Mouse (Mus musculus) intestine, embryonic 14.5 days (tissue): ENCODE measurements around the gene Bnc2. TPM values are rescaled to one million over a fixed set of nuclear protein-coding genes. Genes with fewer than 3 reads are reported as not detected.

ENCODE experiments used
- ATAC-seq: fragments of 200-750 bp; cut with Nextera tagmentation; replicated peaks from 2 replicates; pipeline ENCODE4 v1.8.0; 2017; ENCODE audit warnings: low read depth, moderate number of reproducible peaks, moderate TSS enrichment, moderate library complexity; ENCODE audit not compliant: low FRiP score, low TSS enrichment
- DNase-seq: peaks from one replicate; pipeline ENCODE4 v3.0.0-alpha.2; 2018; ENCODE audit warnings: low spot score
- H3K27ac ChIP-seq: fragments of 300-500 bp; sonication (generic); 2 replicates; pipeline ENCODE4 v1.5.1; 2014; ENCODE audit warnings: low read depth, mild to moderate bottlenecking, control low read depth
- H3K27me3 ChIP-seq: fragments of 300-500 bp; sonication (generic); replicated peaks from 2 replicates; pipeline ENCODE4 v1.6.1; 2014; ENCODE audit warnings: low read length, control low read depth; ENCODE audit not compliant: control insufficient read depth, insufficient read depth
- H3K36me3 ChIP-seq: fragments of 300-500 bp; sonication (generic); 2 replicates; pipeline ENCODE4 v1.6.1; 2014; ENCODE audit warnings: low read length, control low read depth; ENCODE audit not compliant: control insufficient read depth, insufficient read depth
- H3K4me1 ChIP-seq: fragments of 300-500 bp; sonication (generic); replicated peaks from 2 replicates; pipeline ENCODE4 v1.6.1; 2014; ENCODE audit warnings: low read length, control low read depth, mixed read lengths; ENCODE audit not compliant: control insufficient read depth, insufficient read depth
- H3K4me2 ChIP-seq: fragments of 300-500 bp; sonication (generic); 2 replicates; pipeline ENCODE4 v1.6.1; 2014; ENCODE audit warnings: low read length
- H3K4me3 ChIP-seq: fragments of 300-500 bp; sonication (generic); 2 replicates; pipeline ENCODE4 v1.5.1; 2014; ENCODE audit warnings: low read depth, low read length, control low read depth, mixed read lengths
- H3K9ac ChIP-seq: fragments of 300-500 bp; sonication (generic); 2 replicates; pipeline ENCODE4 v1.6.1; 2014; ENCODE audit warnings: mild to moderate bottlenecking, low read length
- H3K9me3 ChIP-seq: fragments of 300-500 bp; sonication (generic); 2 replicates; pipeline ENCODE4 v1.6.1; 2016; ENCODE audit warnings: low read length, control low read depth; ENCODE audit not compliant: control insufficient read depth
- WGBS: fragments of 180-500 bp; shearing (Covaris S2); extraction: QIAGEN DNeasy Blood & Tissue Kit; methylation state at CpG from one replicate; pipeline ENCODE4 v1.1.7; 2014; 5-methylcytosine and 5-hydroxymethylcytosine counted together
- polyA plus RNA-seq: library from polyadenylated mRNA; unstranded; fragments of >200 nt; fragmentation: Nextera tagmentation; extraction: Ambion mirVana; gene quantifications from 2 replicates; pipeline ENCODE4 v1.2.1, GENCODE M21; 2014

Gene Bnc2
- polyA plus RNA-seq, 1 experiment from 2014 or later, result 24.3 TPM

DNA sequence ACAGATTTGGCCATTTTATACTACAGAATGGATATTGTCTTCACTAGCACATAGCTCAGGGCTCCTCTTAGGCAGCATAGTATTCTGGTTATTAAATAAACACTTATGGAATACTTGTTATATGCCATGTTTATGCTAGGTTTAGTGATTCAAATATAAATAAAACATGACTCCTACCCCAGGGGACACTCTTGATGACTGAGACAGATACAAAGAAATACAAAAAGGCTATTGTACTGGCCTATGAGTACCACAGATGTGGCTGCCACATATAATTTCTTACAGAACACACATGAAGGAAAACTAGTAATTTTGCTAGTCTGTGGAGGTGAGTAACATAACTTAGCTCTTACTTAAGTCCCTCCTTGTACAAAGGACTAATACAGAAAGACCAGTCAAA lies 28.5 kb downstream of the Bnc2 start:
- no peak overlapping the region for H3K4me2 ChIP-seq
- DNase-seq (no peak), ATAC-seq (no peak)
- H3K4me3 ChIP-seq, result no peak overlapping the region
- no peak overlapping the region for H3K9ac ChIP-seq
- no peaks in the 10 kb centered on the region for H3K27me3 ChIP-seq
- H3K36me3 ChIP-seq, result no peaks in the 10 kb centered on the region
- no peaks in the 10 kb centered on the region for H3K9me3 ChIP-seq
- H3K27ac ChIP-seq, result no peak overlapping the region
- H3K4me1 ChIP-seq, result no peaks in the 10 kb centered on the region

DNA sequence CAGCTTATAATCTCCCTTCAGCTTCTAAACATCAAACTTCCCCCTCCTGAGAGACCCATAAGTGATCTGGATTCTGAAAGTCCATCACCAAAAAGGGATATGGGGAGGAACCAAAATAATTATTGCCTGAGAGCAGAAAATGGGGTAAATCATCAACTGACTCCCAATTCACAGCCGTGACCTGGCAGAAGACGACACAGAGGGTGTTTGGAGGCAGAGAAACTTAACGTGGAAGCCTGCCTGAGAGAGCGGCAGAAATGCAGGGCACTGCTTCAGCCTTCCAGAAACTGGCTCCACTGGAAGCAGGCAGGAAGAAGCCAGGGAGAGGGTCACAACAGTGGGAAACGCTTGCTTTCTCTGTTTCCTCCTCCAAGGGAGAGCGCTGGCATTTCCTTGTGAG lies 35.9 kb downstream of the Bnc2 start:
- 39% methylated on average over 6 of the region's 6 CpGs for WGBS
- Histone ChIP-seq H3K36me3 (no peaks in the 10 kb centered on the region), H3K4me3 (no peak overlapping the region), H3K27me3 (no peaks in the 10 kb centered on the region), H3K9me3 (no peaks in the 10 kb centered on the region), H3K4me2 (no peak overlapping the region), H3K4me1 (peaks cover 40% of the 10 kb centered on the region), H3K27ac (0 out of 2 replicates have a peak overlapping the region, but pooled peaks have one; percentile 30), H3K9ac (no peak overlapping the region)
- DNase-seq (no peak), ATAC-seq (no peak)

DNA sequence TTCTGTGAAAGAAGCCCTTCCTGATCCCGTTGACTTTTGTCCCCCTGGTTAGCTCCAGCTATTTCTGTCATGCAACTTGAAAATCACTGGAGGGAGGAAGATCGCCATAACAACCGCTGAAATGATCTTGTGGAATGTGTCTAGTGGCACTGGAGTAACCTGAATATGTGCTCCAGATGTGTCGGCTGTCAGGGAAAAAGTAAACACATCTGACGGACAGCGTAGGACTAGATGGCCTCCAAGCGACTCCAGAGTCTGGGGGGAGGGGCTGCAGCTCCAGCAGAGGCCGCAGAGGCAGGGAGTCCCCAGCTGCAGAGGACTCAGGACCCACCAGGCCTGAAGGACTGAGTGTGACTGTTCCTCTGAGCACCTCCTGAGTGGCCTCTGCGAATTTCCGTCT lies 37.4 kb downstream of the Bnc2 start:
- WGBS, result 2% methylated on average over 10 of the region's 10 CpGs
- Histone ChIP-seq H3K4me3 (no peak overlapping the region), H3K4me1 (peaks cover 55% of the 10 kb centered on the region), H3K4me2 (peak overlapping the region; percentile 41), H3K9me3 (no peaks in the 10 kb centered on the region), H3K27ac (peak overlapping the region; percentile 75), H3K36me3 (no peaks in the 10 kb centered on the region), H3K9ac (no peak overlapping the region), H3K27me3 (no peaks in the 10 kb centered on the region)
- ATAC-seq (peak; percentile 74; the same call in 1 of the 2 replicates), DNase-seq (peak; percentile 74)

DNA sequence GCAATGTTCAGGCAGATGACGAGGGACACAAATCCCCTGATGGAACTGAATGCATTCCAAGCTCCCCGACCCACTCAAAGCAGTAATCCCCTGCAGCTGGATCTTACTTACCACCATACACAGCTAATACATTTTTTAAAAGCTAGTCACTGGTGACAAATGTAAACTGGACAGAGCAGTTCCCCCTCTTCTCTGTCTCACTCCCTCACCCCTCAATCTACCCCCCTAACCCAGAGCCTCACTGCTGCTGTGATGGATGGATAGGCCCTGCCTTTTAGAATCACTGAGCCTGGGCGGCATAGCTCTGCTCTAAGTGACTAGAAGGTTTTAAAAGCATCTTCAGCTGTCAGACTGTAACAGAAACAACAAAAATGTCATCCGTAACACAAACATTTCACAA lies 40.3 kb downstream of the Bnc2 start:
- ATAC-seq, result 0 out of 2 replicates have a peak, but pooled peaks have one; percentile 23
- H3K4me3 ChIP-seq, result no peak overlapping the region
- H3K36me3 ChIP-seq, result no peaks in the 10 kb centered on the region
- WGBS, result 20% methylated on average over 4 of the region's 4 CpGs
- H3K27me3 ChIP-seq, result no peaks in the 10 kb centered on the region
- no peaks in the 10 kb centered on the region for H3K9me3 ChIP-seq
- peak overlapping the region; percentile 47 for H3K27ac ChIP-seq
- no peak for DNase-seq
- H3K9ac ChIP-seq, result no peak overlapping the region
- peaks cover 55% of the 10 kb centered on the region for H3K4me1 ChIP-seq
- no peak overlapping the region for H3K4me2 ChIP-seq

DNA sequence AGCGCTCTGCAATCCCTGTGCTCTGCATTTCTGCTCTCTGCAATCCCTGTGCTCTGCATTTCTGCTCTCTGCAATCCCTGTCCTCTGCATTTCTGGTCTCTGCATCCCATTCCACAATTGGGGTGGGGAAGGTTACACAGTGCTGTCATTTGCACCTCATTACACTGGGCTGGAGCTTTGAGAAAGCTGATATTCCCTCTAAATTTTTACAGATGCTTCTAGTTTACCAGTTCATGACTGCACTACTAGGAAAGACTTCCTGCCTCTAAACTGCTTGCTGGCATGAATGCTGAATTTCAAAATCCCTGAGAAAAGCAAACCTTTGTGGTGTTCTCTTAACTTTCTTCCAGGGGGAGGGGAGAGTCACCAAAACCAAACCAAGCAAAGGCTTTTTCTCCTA lies 41.1 kb downstream of the Bnc2 start:
- H3K9ac ChIP-seq, result no peak overlapping the region
- no peak overlapping the region; the same call in 1 of the 2 replicates for H3K4me2 ChIP-seq
- no peaks in the 10 kb centered on the region for H3K27me3 ChIP-seq
- peak overlapping the region; percentile 47; the same call in 1 of the 2 replicates for H3K27ac ChIP-seq
- 44% methylated on average over 1 of the region's 1 CpGs for WGBS
- H3K4me3 ChIP-seq, result no peak overlapping the region
- no peaks in the 10 kb centered on the region for H3K9me3 ChIP-seq
- no peak for ATAC-seq
- H3K4me1 ChIP-seq, result peaks cover 52% of the 10 kb centered on the region
- DNase-seq, result no peak
- H3K36me3 ChIP-seq, result no peaks in the 10 kb centered on the region

DNA sequence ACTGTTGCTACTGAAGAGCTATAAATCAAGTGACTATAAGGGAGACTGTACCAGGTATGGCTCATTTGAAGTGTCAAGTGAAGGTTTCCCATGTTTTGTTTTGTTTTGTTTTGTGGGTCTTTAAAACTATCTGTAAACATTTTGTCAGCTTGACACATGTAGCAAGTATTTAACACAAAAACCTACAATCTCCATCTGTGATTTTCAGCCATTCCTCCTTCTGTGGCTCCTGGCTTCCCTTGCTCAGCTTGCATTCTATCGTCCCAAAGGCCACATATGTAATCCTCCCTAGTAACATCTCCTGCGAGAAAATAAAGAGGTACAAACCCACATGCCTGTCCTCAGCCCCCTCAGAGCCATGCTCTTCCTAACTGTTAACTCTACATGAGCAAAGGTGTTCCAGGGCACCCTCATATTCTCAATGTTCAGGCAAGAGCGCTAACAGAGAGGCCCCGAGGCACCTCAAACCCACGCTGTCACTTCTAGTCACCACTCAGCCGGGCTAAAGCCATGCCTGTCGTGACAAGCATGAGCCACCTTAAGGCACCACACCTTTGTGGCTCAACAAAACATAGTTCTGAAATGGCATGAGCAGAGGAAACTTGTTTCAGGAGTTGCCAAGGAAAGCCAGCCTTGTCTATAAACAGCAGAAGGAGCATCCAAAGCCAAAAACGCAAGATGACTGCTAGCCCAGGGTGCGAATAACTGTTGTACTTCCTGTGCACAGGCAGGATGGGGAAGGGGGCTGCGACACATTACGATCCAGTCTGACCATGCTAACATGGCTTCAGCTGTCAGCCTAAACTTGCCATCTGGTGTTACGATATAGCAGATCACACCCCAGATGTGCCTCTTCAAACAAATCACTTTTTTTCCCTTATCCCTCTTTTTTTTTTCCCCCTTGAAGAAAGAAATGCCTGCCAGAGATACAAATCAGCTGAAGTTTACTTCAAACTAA lies 42.0 kb downstream of the Bnc2 start:
- WGBS, result 43% methylated on average over 12 of the region's 12 CpGs
- Histone ChIP-seq H3K9ac (no peak overlapping the region), H3K27me3 (no peaks in the 10 kb centered on the region), H3K27ac (peak overlapping the region; percentile 47; the same call in 1 of the 2 replicates), H3K36me3 (no peaks in the 10 kb centered on the region), H3K4me1 (peaks cover 58% of the 10 kb centered on the region), H3K4me2 (no peak overlapping the region; the same call in 1 of the 2 replicates), H3K4me3 (no peak overlapping the region), H3K9me3 (no peaks in the 10 kb centered on the region)
- no peak for ATAC-seq
- DNase-seq, result no peak

GRCm38 (mm10) chr4:84627616-84628015 lies 47.5 kb downstream of the Bnc2 start:
- H3K9me3 ChIP-seq, result no peaks in the 10 kb centered on the region
- no peak overlapping the region for H3K4me2 ChIP-seq
- no peak overlapping the region for H3K4me3 ChIP-seq
- DNase-seq (no peak), ATAC-seq (no peak)
- no peak overlapping the region for H3K27ac ChIP-seq
- H3K9ac ChIP-seq, result no peak overlapping the region
- peaks cover 8% of the 10 kb centered on the region for H3K4me1 ChIP-seq
- no peaks in the 10 kb centered on the region for H3K36me3 ChIP-seq
- 85% methylated on average over 7 of the region's 7 CpGs for WGBS
- no peaks in the 10 kb centered on the region for H3K27me3 ChIP-seq

GRCm38 (mm10) chr4:84623312-84623711 lies 51.8 kb downstream of the Bnc2 start:
- Histone ChIP-seq H3K4me2 (no peak overlapping the region), H3K9me3 (no peaks in the 10 kb centered on the region), H3K4me1 (peaks cover 3% of the 10 kb centered on the region), H3K36me3 (no peaks in the 10 kb centered on the region), H3K27ac (no peak overlapping the region), H3K4me3 (no peak overlapping the region), H3K27me3 (no peaks in the 10 kb centered on the region), H3K9ac (no peak overlapping the region)
- ATAC-seq (no peak), DNase-seq (no peak)
- 76% methylated on average over 5 of the region's 5 CpGs for WGBS

DNA sequence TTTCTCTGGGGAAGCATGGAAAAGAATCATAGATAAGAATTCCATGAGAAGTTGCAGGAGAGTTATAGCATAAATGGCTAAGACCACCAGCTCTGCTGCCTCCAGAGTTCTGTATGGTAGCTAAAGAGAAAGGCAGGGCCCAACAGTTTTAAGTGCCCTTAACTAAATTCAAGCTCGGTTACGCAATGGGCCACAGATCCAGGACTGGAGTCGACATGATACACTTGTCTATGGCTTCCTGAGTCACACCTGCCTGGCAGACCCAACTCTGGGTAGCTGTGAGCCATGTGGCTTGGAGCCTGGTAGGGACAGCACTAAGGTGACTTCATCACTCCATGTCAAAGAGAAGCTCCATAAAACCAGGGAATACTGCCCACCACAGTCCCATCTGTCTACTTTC lies 53.3 kb downstream of the Bnc2 start:
- no peak overlapping the region for H3K4me3 ChIP-seq
- no peaks in the 10 kb centered on the region for H3K4me1 ChIP-seq
- DNase-seq (no peak), ATAC-seq (no peak)
- H3K27ac ChIP-seq, result no peak overlapping the region
- no peak overlapping the region for H3K4me2 ChIP-seq
- no peaks in the 10 kb centered on the region for H3K27me3 ChIP-seq
- WGBS, result 91% methylated on average over 3 of the region's 3 CpGs
- H3K36me3 ChIP-seq, result no peaks in the 10 kb centered on the region
- no peak overlapping the region for H3K9ac ChIP-seq
- H3K9me3 ChIP-seq, result no peaks in the 10 kb centered on the region
